Mouse (Mus musculus): Measurements from ENCODE around the gene Hoxa1. TPM values are rescaled to one million over a fixed set of nuclear protein-coding genes. Genes with fewer than 3 reads are reported as not detected.

Gene Hoxa1
- polyA plus RNA-seq, 1 experiment: 2.0 TPM

GRCm38 (mm10) chr6:52161336-52162092 is 3.4 kb upstream of the Hoxa1 start:
- Histone ChIP-seq H3K36me3 (ENCODE audit: control insufficient read depth, insufficient read depth) (peaks cover 10% of the 10 kb centered on the region), H3K79me2 (ENCODE audit: control insufficient read depth, insufficient read depth) (peaks cover 16% of the 10 kb centered on the region), H3K4me2 (ENCODE audit: low read depth) (peak overlapping the region; percentile 98), H3K4me3 (peak overlapping the region; percentile 86), H3ac (ENCODE audit: control insufficient read depth, insufficient read length) (no peak overlapping the region), H3K27me3 (ENCODE audit: control insufficient read depth, insufficient read depth, insufficient read length) (no peaks in the 10 kb centered on the region)
- TF ChIP-seq REST (IDR thresholded peaks at IDR 0.05; ENCODE audit: insufficient read depth, insufficient read length) (no peak), POLR2AphosphoS2 (IDR thresholded peaks at IDR 0.05; ENCODE audit: insufficient read length, low read depth) (no peak), E2F4 (IDR thresholded peaks at IDR 0.05; ENCODE audit: insufficient read depth) (no peak), MYOD1 (IDR thresholded peaks at IDR 0.05; ENCODE audit: control insufficient read depth in 1 of 3, insufficient read length in 2 of 3, low read depth in 2 of 3) (no peak)

- Histone ChIP-seq H3K79me2 (ENCODE audit: control insufficient read depth, insufficient read depth) (peaks cover 16% of the 10 kb centered on the region), H3K4me2 (ENCODE audit: low read depth) (peak overlapping the region; percentile 98), H3K27me3 (ENCODE audit: control insufficient read depth, insufficient read depth, insufficient read length) (no peaks in the 10 kb centered on the region), H3K36me3 (ENCODE audit: control insufficient read depth, insufficient read depth) (peaks cover 10% of the 10 kb centered on the region), H3K4me3 (peak overlapping the region; percentile 86), H3ac (ENCODE audit: control insufficient read depth, insufficient read length) (peak overlapping the region; percentile 56)
- TF ChIP-seq CEBPB (IDR thresholded peaks at IDR 0.05; ENCODE audit: insufficient read depth, poor library complexity, severe bottlenecking): 0 out of 2 replicates have a peak, but pooled peaks have one; percentile 3
- no peak for TF ChIP-seq POLR2AphosphoS2 (IDR thresholded peaks at IDR 0.05; ENCODE audit: insufficient read length, low read depth)
Measured at GRCm38 (mm10) chr6:52160511-52161335, 2.6 kb upstream of the Hoxa1 start.

- Histone ChIP-seq H3K4me3 (peak overlapping the region; percentile 86), H3K79me2 (ENCODE audit: control insufficient read depth, insufficient read depth) (peaks cover 16% of the 10 kb centered on the region), H3ac (ENCODE audit: control insufficient read depth, insufficient read length) (peak overlapping the region; percentile 56), H3K27me3 (ENCODE audit: control insufficient read depth, insufficient read depth, insufficient read length) (no peaks in the 10 kb centered on the region), H3K4me2 (ENCODE audit: low read depth) (peak overlapping the region; percentile 98), H3K36me3 (ENCODE audit: control insufficient read depth, insufficient read depth) (peaks cover 10% of the 10 kb centered on the region)
- TF ChIP-seq POLR2AphosphoS2 (IDR thresholded peaks at IDR 0.05; ENCODE audit: insufficient read length, low read depth): no peak
- no peak for TF ChIP-seq MAX (IDR thresholded peaks at IDR 0.05; ENCODE audit: low read depth)
- TF ChIP-seq E2F4 (IDR thresholded peaks at IDR 0.05; ENCODE audit: insufficient read depth): no peak
- TF ChIP-seq REST (IDR thresholded peaks at IDR 0.05; ENCODE audit: insufficient read depth, insufficient read length): no peak
- TF ChIP-seq CEBPB (IDR thresholded peaks at IDR 0.05; ENCODE audit: insufficient read depth, poor library complexity, severe bottlenecking): no peak
- TF ChIP-seq TCF3 (IDR thresholded peaks at IDR 0.05; ENCODE audit: insufficient read length, low read depth): no peak
- TF ChIP-seq MYOG (IDR thresholded peaks at IDR 0.05; ENCODE audit: control insufficient read depth in 1 of 3, insufficient read depth in 1 of 3, insufficient read length in 2 of 3, low read depth in 2 of 3): no peak
- no peak for TF ChIP-seq POLR2A (IDR thresholded peaks at IDR 0.05; ENCODE audit: insufficient read length, low read depth)
- TF ChIP-seq MYOD1 (IDR thresholded peaks at IDR 0.05; ENCODE audit: control insufficient read depth in 1 of 3, insufficient read length in 2 of 3, low read depth in 2 of 3): no peak
- TF ChIP-seq USF1 (IDR thresholded peaks at IDR 0.05; ENCODE audit: low read depth): no peak
- TF ChIP-seq TCF12 (IDR thresholded peaks at IDR 0.05; ENCODE audit: insufficient read depth, poor library complexity, severe bottlenecking): no peak
- TF ChIP-seq SRF (IDR thresholded peaks at IDR 0.05; ENCODE audit: control insufficient read depth, insufficient read length, low read depth): no peak
Measured at GRCm38 (mm10) chr6:52159979-52160378, 1.9 kb upstream of the Hoxa1 start.

- TF ChIP-seq MAX (IDR thresholded peaks at IDR 0.05; ENCODE audit: low read depth): no peak
- TF ChIP-seq REST (IDR thresholded peaks at IDR 0.05; ENCODE audit: insufficient read depth, insufficient read length): no peak
- TF ChIP-seq POLR2A (IDR thresholded peaks at IDR 0.05; ENCODE audit: insufficient read length, low read depth): peak; percentile 14
- no peak for TF ChIP-seq MYOG (IDR thresholded peaks at IDR 0.05; ENCODE audit: control insufficient read depth in 1 of 3, insufficient read depth in 1 of 3, insufficient read length in 2 of 3, low read depth in 2 of 3)
- peaks cover 10% of the 10 kb centered on the region for H3K36me3 ChIP-seq (ENCODE audit: control insufficient read depth, insufficient read depth)
- peaks cover 16% of the 10 kb centered on the region for H3K79me2 ChIP-seq (ENCODE audit: control insufficient read depth, insufficient read depth)
- peak overlapping the region; percentile 86 for H3K4me3 ChIP-seq
- peak overlapping the region; percentile 56 for H3ac ChIP-seq (ENCODE audit: control insufficient read depth, insufficient read length)
- no peaks in the 10 kb centered on the region for H3K27me3 ChIP-seq (ENCODE audit: control insufficient read depth, insufficient read depth, insufficient read length)
- H3K4me2 ChIP-seq (ENCODE audit: low read depth): peak overlapping the region; percentile 98
Measured at GRCm38 (mm10) chr6:52159164-52159761, 1.1 kb upstream of the Hoxa1 start.
